In genomic region chr11:26660878-26661277, GRCm38 (mm10) we compare ENCODE assay signal across 35 mouse cellular contexts.
"Had no signal": no experiment of that assay in that cellular context is flagged by ENCODE, and none has a peak within 500 bp of the region (broad histone marks: within the 10 kb centered on the region; RNA-seq: fewer than 3 reads in every experiment).

No protein-coding gene starts in this region.

- H3K4me2 ChIP-seq: heart, embryonic 11.5 days; heart, embryonic 12.5 days; heart, embryonic 13.5 days; heart, embryonic 15.5 days; hindbrain, embryonic 12.5 days; hindbrain, embryonic 13.5 days; hindbrain, embryonic 14.5 days; hindbrain, embryonic 15.5 days; intestine, embryonic 15.5 days; kidney, embryonic 15.5 days had no signal

- H3K4me3 ChIP-seq: heart, embryonic 12.5 days; heart, embryonic 13.5 days; heart, embryonic 15.5 days; hindbrain, embryonic 10.5 days; hindbrain, embryonic 12.5 days; hindbrain, embryonic 13.5 days; hindbrain, embryonic 15.5 days; intestine, embryonic 15.5 days; kidney, embryonic 15.5 days; layer of hippocampus, adult 2 months; left cerebral cortex, adult 2 months had no signal

- ATAC-seq: hindbrain, embryonic 16.5 days; hindbrain, postnatal 0 days; inflammation-experienced regulatory T-cells, adult 6 months; intestine, embryonic 15.5 days; intestine, embryonic 16.5 days; intestine, postnatal 0 days had no signal

- H3K9me3 ChIP-seq: heart, embryonic 12.5 days; heart, embryonic 13.5 days; heart, embryonic 15.5 days; hindbrain, embryonic 10.5 days; hindbrain, embryonic 12.5 days; hindbrain, embryonic 13.5 days; hindbrain, embryonic 15.5 days; intestine, embryonic 15.5 days; kidney, embryonic 15.5 days had no signal

- H3K4me1 ChIP-seq: heart, embryonic 12.5 days; heart, embryonic 13.5 days; heart, embryonic 15.5 days; hindbrain, embryonic 10.5 days; hindbrain, embryonic 12.5 days; hindbrain, embryonic 13.5 days; hindbrain, embryonic 15.5 days; intestine, embryonic 15.5 days; kidney, embryonic 15.5 days had no signal

- H3K36me3 ChIP-seq: heart, embryonic 12.5 days; heart, embryonic 13.5 days; heart, embryonic 15.5 days; hindbrain, embryonic 10.5 days; hindbrain, embryonic 12.5 days; hindbrain, embryonic 13.5 days; hindbrain, embryonic 15.5 days; intestine, embryonic 15.5 days; kidney, embryonic 15.5 days had no signal

- H3K27me3 ChIP-seq: heart, embryonic 12.5 days; heart, embryonic 13.5 days; heart, embryonic 15.5 days; hindbrain, embryonic 12.5 days; hindbrain, embryonic 13.5 days; hindbrain, embryonic 15.5 days; intestine, embryonic 15.5 days; kidney, embryonic 15.5 days had no signal

- H3K27ac ChIP-seq: heart, embryonic 13.5 days; heart, embryonic 15.5 days; hindbrain, embryonic 10.5 days; hindbrain, embryonic 12.5 days; hindbrain, embryonic 13.5 days; hindbrain, embryonic 14.5 days; hindbrain, embryonic 15.5 days; hindbrain, postnatal 0 days; intestine, embryonic 15.5 days; kidney, embryonic 15.5 days; kidney, postnatal 0 days; layer of hippocampus, adult 2 months; left cerebral cortex, adult 2 months had no signal

- H3K9ac ChIP-seq: heart, embryonic 12.5 days; heart, embryonic 13.5 days; heart, embryonic 15.5 days; hindbrain, embryonic 12.5 days; hindbrain, embryonic 13.5 days; hindbrain, embryonic 14.5 days; hindbrain, embryonic 15.5 days; intestine, embryonic 15.5 days; kidney, embryonic 15.5 days had no signal

- DNase-seq: heart, postnatal 10 days; heart, postnatal 14 days; heart, postnatal 36 days; heart, postnatal 4 days; kidney, adult 11 months; kidney, adult 18-20 months; kidney, adult 2 months; kidney, adult 8-10 months; kidney, adult 9 months; kidney, postnatal 10 days; kidney, postnatal 14 days; kidney, postnatal 25 days; kidney, postnatal 36 days; kidney, postnatal 4 days; layer of hippocampus, adult 9-11 months; layer of hippocampus, postnatal 36 days had no signal
